Mouse (Mus musculus) NIH3T3 (cell line): ENCODE measurements at regions not wholly inside any gene's neighbourhood (a gene's known extent, or its start where the extent isn't known, plus 50 kb on each side); places are given as distances from the start of the nearest gene placed in this dataset.

Experiments
- DNase-seq: peaks from one replicate; pipeline ENCODE4 v3.0.0-alpha.2; 2012; ENCODE audit warnings: low read depth

DNA sequence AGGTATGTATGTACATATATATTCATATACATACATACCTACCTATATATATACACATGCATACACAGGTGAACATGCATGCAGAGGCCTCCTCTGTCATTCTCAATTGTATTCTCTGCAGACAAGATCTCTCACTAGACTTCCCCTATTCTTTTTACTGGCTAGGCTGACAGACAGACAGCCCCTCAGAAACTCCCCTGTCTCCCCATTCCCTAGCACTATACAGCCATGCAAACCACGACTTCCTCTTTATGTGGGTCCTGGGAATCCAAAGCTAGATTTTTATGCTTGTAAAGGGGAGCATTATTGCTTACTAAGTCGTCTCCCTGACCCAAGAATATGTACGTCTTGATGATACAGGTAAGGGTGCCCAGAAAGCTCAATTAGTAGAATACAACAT lies 86.9 kb downstream of the Fam124b start:
- no peak for DNase-seq

DNA sequence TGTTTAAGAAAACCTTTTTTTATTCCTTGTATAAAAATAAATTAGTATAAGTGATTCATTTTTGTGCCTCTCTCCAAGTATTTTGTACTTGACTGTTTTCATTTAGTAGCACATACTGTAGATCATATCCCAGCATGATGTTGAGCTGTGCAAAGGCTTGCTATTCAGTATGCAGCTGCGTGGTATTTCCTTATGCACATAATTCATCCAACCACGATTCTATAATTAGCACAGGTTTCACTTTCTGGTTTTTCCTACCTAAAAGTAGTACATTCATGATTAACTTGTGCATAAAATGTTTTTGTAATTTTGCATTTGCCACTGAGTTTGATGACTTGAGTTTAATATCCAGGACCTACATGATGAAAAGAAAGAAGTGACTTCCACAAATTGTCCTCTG lies 94.3 kb downstream of the Fam124b start:
- DNase-seq: no peak

DNA sequence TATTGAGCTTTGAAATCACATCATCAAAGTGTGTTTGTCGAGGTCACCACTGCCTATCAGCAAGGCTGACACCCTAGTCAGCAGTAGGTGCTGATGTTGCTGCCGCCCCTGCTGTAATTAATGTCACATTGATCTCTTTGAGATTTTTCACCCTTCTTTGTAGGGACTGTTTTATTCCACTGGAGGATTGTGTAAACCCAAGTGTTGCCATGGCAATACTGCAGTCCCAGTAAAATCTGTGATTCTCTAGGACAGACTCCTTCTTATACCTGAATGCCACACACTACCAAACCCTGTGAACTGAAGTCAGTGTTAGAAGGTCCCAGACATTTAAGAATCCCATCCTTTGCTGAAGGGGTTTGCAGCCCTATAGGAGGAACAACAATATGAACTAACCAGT lies 102.4 kb downstream of the Fam124b start:
- DNase-seq: no peak

DNA sequence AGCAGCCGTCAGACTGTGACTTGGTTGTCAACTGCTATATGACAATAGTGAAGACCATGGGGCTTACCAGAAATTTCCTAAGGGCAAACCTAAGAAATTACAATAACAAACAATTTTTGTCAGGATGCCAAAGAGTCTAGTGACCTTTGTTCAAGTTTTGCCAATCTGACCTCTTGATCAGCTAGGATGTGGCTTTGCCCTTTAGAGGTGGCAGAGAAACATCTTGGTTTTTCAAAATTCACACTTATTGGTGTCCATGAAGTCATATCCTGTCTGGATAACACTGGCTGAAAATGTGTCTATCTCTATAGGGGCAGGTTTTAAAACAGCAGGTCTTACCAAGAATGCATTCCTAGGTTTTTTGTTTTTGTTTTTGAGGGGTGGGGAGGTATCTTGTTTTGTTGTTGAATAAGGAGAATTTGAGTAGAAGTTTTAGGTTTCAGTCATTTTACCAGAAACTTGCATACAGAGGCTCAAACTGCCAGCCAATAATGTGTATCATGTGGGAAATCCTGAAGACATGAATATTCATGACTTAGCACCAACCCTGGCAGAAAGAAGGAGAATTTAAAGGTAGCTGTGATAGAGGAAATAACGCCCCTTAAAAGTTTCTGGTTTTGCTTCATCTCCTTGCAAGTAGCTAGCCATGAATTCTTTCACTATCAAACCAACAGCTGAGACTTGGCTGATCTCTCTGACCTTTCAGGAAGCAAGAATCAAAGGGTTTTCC lies 110.4 kb downstream of the Fam124b start:
- no peak for DNase-seq

DNA sequence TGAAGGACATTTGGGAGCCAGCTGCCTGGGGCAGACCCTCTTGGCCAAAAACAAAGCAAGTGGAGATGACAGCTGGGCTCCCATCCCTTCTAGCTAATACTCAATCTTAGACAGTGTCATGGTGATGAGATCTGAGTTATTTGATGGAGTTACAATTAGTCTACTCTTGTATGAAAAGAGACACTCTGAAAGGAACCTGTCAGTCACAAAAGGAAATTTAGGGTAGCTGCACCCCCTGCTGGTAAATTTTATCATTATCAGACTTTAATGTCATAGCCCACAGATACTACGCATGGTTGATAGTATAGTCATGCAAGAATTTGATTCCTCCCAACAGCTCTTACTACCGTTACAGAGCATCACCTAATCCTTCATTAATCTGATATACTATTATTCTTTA lies 112.0 kb downstream of the Fam124b start:
- DNase-seq: peak; percentile 37

DNA sequence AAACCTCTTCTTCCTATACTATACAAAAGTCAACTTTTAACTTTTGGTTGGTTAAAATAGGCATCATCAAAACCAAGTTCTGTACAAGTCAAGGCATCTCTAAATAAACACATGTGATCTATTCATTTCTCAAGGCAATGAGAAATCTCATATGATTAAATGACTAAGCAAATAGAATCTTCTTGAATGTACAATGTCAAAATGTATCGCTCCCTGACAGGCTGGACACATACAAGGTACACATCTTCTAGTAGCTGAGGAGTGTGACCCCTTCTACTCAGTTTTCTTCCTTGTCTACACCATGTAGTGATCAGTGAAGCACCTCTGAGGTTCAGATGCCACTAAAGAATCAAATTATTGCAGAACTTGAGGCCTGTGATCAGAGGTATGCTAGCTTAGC lies 120.0 kb downstream of the Fam124b start:
- no peak for DNase-seq

DNA sequence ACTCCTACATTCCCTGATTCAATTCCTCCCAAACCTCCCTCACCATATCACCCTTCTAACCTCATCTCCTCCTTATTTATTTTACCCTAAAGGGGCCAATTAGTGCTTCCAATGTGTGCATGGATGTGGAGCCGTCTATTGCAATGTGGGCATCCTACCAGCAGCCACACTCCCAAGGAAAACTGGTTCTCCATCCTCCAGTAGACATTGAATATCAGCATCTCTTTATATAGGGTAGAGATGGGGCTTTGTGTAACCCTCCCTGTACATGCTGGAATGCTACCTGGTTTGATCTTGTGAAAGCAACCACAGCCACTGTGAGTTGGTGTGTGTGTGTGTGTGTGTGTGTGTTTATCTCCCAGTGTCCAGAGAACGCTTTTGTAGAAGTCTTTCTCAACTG lies 126.5 kb downstream of the Fam124b start:
- DNase-seq: no peak

DNA sequence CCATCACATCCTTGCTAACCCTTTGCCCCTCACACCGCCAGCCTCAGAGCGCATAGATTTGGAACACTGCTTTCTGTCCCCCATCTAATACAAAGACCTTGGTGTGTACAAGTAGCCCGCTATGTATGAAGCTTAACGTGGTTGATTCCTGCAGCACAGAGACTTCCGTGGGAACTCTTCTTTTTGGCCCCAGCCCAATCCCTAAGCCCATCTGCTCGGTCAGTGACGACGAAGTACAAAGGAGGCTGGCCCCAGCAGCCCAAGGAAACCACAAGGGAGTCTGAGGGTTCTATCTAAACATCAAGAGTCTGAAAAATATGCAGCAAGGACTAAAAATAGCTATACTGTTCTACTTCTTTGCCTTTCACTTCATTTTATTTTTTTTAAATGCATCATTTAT lies 126.9 kb downstream of the Fam124b start:
- no peak for DNase-seq

DNA sequence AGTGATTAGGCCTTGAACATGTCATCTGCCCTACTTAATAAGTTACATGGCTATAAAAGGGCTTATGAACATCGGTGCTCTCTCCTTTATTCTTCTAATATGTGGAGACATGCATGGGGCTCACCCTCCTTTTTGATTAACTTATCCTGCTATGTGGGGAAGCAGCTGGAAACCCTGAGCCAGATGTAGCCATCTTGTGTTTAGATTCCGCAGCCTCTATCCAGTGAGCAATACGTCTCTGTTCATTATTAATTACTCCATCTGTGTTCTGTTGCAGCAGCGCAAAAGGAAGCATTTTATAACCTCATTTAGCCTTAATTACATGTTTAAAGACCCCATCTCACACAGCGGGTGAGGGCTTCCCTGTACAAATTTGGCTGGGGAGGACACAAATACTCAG lies 129.6 kb downstream of the Fam124b start:
- DNase-seq: no peak

DNA sequence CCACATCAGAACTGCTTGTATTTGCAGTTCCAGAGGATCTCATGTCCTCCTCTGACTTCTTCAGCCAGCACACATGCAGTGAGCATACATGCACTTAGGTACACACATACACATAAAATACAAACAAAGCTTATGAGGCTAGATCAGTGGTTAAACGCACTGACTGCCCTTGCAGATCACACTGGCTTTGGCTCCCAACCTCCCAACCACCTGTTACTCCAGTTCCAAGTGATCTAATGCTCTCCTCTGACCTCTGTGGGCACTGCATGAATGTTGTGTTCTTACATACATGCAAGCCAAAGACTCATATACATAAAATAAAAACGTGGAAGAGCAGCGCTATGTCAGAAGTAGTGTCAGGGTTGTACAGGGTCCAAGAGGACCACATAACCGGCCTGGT lies 141.9 kb downstream of the Fam124b start:
- no peak for DNase-seq

DNA sequence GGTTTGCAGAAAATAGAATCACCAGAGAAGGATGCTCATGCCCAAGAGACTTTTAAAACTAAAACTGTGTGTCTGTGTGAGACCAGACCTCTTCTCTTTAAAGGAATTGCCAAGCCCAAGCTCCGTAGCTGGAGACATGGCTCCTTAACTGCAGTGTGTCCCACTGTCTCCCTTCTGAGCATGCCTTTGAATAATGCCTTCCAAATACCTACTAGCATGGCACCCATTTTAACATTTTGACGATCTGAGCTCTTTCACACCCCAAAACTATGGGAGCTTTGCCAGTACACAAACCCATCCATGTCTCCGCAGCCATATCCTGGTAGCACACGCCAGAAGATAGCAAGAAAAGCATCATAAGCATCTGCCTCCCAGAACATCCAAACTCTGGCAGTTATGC lies 143.9 kb downstream of the Fam124b start:
- DNase-seq: no peak

DNA sequence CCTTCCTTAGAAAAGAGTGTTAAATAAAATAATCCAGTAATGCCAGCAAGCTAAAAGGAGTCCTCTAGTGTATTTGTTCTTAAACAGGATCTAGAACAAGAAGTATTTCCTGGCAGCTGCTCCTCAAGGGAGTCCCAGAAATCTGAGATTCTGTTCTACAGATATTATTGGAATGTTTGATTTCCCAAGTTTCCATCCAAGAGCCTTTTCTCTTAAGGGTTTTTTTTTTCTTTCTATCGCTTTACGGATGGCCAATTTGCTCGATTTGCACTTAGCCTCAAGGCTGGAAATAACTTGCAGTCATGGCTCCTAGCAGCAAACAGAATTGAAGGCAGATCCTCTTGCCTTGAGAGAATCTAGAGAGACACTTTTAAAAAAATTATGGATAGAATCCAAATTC lies 144.3 kb downstream of the Fam124b start:
- DNase-seq: no peak

DNA sequence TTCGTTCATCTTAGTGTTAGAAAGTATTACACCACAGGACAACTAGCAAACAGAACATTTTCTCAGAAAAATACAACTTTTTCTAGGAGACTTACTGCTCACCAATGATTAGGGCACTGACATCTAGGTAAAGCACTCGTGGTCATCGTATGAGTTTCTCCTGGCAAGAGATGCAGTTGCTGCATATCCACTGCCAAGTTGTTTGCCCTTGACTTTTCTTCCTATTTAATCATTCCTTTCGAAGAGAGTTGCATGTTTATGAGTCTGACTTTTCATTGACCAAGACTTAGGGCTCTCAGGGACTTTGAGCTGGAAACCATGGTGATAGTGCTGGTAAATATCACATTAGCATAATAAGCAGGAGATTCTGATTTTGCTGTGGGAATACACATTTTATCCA lies 149.1 kb downstream of the Fam124b start:
- DNase-seq: no peak

DNA sequence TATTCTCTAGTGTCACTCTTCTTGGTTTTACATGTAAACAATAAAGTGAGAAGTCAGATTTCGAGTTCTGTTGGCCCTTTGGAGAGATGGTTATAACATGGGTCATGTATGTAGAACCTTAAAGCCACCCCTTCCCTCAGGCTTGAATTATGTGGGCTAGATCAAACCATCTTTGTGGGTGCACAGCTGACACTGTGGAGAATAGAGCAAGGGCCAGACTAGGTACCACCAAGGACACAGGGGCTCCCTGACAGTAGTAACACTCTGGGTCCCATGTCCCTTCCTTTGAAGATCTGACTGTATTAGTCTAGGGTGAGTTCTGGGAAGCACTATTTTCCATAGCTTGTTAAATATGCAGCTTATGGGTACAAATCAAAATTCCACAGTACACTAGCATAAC lies 156.2 kb downstream of the Fam124b start:
- no peak for DNase-seq

DNA sequence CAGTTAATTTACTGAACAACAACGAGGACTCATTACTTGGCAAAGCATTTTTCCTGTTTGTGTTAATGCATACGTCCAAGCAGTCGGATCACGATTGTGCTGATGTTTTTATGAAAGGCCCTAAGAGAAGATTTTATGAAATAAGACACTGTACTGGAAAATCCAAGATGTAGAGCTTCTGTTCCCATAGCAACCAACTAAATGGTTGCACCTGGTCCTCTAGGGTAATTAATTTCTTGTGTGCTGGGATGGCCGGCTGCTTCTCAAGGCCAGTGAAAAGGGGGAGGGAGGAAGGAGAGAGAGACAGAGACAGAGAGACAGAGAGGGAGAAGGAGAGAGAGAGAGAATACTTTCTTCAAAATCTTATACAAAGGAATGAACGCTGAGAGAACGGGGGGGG lies 156.6 kb downstream of the Fam124b start:
- DNase-seq: no peak

DNA sequence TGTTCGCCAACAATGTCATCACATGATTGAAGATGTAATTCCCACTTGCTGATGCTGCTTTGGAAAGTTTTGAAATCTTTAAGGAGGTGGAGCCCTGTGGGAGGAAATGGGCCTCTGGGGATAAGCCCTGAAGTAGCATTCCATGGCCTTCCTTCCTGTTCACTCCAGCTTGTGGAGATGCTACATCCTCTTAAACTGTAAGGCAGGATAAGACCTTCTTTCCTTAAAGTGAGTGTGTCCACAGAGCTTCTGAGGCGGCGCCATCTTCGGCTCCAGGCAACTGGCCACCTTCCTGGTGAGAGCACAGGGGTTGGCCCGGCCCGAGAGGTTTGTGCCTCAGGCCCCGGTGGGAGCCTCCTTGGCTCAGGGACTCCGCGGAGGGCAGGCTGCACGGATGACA lies 173.1 kb downstream of the Fam124b start:
- DNase-seq: no peak

DNA sequence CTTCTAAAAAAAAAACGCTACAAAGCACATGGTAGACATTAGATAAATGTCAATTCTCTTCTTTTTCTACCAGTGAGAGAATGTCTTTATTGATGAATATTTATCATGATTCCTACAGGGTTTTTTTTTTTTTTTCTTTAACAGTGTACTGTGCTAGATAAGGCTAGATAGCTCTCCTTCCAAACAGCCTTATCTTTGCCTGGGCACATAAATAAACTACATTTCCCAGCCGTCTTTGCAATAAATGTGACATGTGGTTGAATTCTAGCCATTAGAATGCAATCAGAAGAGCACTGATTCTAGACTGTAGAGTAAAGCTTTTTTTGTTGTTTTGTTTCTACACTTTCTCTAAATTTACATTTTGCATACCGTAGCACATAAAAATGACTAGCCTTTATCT lies 177.9 kb downstream of the Fam124b start:
- DNase-seq: no peak

DNA sequence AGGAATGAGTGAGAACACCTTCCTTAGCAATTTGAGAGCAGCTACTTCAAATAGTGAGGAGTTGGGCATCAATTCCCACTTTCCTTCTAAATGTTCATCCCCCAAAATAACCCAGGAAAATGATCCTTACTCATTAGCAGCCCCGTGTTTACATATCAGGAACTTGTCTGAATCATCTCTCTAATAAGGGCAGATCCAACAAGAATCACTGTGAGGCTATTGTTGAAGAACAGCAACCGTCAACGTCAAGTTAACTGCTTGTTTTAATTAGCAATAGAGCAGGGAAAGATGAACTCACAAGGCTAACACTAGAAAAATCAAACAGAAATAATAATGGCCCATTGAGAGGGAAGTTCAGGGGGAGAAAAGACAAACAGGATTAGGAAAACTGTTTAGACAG lies 178.4 kb downstream of the Fam124b start:
- DNase-seq: no peak

DNA sequence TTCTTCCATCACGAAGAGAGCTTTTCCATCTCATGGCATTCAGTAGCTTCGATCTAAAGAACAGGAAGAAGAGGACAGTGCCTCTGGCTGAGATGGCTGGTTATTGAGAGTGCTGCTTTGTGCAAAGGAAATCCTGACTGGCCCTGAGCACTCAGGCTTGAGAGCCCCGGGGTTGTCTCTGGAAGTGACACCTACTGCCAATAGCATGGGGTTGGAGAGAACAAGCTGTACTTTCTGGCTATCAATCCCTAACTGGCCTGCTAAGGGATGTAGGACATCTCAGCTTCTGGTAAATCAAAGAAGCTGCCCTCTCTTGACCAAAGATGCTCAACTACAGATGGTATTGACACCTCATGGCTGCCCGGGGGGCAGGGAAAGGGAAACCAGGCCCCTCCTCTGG lies 178.2 kb upstream of the Serpine2 start:
- DNase-seq: no peak

DNA sequence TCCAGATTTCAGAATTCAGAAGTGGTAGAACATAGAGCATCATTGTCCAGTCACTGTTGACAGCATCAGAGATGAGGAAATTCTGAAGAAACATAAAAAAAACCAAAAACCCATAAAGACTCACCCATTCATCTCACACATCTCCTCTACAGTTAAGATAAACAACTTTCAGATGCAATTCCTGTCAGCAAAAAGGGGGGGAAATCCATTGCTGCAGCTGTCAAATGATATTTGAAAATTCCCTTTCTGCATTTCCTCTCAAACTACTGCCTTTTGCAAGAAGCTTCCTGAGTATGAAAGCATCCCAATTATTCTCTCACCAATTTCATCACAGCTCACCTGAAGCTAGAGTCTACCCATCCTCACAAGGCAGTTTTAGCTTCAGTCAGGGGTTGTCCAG lies 177.1 kb upstream of the Serpine2 start:
- DNase-seq: no peak

DNA sequence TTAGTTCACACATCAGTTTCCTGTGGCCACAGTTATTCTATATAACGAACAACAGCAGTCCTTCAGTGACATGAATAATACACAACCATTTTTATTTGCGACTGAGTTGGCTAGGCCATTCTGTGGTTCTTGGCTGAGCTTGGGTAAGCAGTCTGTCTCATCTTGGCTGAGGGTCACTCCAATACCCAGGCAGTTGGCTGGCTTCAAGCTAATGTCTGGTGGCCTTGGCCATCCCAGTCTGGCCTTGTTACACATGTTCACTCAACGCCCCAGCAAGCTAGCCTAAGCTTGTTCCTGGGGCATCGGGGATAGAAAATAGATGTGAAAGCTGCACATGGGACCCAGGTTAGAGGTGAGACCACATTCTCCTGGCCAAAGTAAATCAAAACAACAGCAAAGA lies 175.5 kb upstream of the Serpine2 start:
- DNase-seq: no peak

DNA sequence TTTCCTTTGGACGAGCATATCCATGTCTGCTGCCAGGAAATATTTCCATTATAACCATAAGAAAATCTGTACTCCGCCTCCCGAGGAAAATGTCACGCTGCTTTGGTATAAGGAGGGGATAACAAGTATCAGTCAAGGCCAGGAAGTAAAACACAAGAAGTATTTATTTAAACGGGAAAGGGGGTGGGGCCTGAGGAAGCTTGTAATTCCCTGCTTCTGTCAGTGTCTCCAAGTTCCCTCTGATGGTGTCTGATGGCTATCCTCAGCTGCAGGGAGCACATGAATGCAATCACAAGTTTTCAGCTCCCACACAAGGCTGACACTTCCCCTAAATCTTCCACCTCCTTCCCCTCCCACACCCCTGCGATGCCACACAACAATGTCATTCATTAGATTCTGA lies 172.5 kb upstream of the Serpine2 start:
- DNase-seq: no peak

DNA sequence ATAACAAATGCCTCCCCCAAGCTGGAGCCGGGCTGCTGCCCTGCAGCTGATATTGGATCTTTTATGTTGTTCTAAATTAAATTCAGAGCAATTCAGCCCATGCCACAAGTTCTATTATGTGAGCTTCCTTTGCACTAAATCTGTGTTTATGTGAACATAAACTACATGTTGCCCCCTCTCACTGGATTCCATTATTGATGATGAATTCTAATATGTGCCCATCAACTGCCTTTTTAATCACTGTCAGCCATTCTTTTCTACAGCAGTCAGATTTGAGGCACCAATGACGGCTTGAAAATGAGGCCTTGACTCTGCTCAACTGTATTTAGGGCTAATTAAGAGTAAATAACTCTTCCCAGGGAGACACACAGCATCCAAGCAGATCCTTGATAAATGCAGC lies 172.1 kb upstream of the Serpine2 start:
- no peak for DNase-seq

DNA sequence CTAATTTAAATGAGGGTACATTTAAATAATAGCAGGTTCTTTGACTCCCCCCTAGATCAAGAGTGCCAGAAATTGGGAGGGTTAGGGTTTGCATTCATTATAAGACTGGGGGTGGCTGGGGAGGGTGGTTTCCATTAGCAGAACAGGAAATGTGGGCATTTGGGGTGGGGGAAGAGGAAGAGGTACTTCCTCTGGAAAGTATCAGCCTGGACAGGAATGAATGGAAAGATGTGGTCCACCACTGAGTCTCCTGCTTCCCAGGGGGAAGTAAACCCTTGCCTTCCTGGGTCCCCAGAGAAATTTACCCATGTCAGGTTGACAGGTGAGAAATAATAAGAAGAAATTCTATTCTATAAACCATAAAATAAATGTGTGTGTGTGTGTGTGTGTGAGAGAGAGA lies 171.5 kb upstream of the Serpine2 start:
- DNase-seq: no peak

DNA sequence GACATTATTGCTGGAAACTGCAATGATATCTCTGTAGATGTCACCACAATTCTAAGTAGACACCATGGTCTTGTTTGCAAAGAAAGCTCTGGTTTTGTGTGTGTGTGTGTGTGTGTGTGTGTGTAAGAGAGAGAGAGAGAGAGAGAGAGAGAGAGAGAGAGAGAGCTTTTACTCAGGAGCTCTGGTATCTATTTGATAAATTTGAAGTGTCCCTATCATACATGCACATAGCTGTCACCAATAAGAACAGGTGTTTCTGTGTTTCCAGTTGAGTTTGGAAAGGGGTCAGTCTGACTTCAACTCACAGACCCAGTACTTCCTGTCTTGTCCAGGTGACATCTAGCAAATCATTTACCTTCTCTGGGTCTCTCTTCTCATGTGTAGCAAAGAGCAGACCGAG lies 169.7 kb upstream of the Serpine2 start:
- no peak for DNase-seq
